Mouse (Mus musculus) stomach, postnatal 0 days (tissue): ENCODE data around the gene Foxl2.

ENCODE experiments used
- CTCF ChIP-seq: IDR thresholded peaks from 2 replicates; pipeline ENCODE4 v1.5.1; 2016; ENCODE audit warnings: antibody characterized with exemption, low read depth, mild to moderate bottlenecking, moderate library complexity
- EP300 ChIP-seq: optimal IDR thresholded peaks from 2 replicates; pipeline ENCODE3; 2016; ENCODE audit warnings: antibody characterized with exemption

DNA sequence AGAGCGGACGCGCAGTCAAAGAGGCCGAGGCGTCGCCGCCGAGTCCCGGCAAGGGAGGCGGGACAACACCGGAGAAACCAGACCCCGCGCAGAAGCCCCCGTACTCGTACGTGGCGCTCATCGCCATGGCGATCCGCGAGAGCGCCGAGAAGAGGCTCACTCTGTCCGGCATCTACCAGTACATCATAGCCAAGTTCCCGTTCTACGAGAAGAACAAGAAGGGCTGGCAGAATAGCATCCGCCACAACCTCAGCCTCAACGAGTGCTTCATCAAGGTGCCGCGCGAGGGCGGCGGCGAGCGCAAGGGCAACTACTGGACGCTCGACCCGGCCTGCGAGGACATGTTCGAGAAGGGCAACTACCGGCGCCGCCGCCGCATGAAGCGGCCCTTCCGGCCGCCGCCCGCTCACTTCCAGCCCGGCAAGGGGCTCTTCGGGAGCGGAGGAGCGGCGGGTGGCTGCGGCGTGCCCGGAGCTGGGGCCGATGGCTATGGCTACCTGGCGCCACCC, 682 bp downstream of the Foxl2 start:
- TF ChIP-seq CTCF (peak; percentile 42), EP300 (no peak)
